Mouse (Mus musculus): Measurements from ENCODE around the gene Rtkn2. TPM values are rescaled to one million over a fixed set of nuclear protein-coding genes. Genes with fewer than 3 reads are reported as not detected.

Rtkn2 gene
- total RNA-seq, 2 experiments from 2014 or later: 4.4 to 5.1 TPM

DNA sequence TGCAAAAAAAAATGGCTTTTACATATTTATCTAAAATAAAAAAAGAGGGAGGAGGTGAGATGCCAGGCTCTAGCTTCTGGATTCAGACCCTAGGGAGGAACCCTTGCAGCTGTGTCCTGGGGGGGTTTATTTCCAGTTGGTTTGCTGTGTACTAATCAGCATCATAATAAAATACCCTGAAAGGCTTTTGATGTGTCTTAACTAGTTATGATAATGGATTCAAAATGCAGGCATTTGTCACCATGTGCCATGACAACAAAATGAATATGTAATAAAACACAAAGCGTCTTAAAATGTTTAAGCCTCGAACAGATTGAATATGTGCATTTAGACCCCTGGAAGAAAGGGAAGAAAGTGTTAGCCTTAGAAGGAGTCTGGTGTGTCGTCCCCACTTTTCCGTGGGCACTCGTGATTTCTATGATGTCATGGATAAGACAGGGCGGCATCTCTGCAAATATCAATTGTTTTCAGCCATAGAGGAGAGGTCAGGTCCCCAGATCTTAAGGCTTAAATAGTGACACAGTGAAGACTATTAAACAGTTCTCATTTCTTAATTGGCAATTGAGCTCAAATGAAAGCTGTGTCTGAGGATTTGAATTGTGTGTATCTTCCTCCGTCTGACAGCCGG, 59.7 kb downstream of the Rtkn2 start:
- no peak for DNase-seq (ENCODE audit: low spot score in 2 of 2)

DNA sequence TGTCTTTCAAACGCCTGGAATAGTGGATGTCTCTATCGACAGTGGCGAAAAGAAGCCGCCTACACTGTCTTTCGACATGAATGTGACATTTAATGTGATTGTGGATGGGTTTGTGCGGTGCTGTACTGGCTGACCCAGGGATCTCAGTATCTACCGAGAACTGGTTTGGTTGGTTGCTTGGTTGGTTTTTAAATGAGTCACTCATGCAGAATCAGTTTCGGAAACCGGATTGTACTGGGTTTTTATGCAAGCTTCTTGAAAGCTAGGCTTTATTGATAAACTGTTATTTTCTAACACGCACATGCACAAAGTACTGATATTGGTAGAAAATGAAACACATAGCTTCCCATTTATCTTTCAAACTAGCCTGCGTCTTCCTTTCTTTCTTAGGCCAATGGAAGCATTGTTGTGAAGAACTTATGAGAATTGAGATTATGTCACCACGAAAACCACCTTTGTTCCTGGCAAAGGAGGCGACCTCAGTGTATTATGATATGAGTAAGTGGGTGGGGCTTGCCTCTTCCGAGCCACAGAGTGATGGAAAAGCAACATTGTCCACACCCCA, 60.4 kb downstream of the Rtkn2 start:
- DNase-seq (ENCODE audit: low spot score in 2 of 2): no peak

DNA sequence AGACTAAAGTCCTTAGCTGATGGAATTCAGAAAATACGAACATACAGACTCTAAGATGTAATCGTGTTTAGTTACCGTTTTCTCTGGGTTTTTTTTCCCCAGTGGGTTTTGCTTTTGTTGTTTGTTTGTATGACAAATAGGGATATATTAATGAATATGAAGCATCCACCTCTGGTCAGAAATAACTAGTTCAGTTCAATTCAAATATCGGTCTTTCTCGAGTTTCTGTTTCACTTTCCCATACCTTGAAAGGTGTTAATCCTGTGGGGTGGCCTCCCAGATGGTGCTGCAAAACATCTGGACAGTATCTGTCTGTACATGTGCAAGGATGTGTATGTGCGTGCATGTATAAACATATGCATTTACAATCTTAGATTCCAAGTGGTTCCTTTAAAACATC, 61.0 kb downstream of the Rtkn2 start:
- no peak for DNase-seq (ENCODE audit: low spot score in 2 of 2)

DNA sequence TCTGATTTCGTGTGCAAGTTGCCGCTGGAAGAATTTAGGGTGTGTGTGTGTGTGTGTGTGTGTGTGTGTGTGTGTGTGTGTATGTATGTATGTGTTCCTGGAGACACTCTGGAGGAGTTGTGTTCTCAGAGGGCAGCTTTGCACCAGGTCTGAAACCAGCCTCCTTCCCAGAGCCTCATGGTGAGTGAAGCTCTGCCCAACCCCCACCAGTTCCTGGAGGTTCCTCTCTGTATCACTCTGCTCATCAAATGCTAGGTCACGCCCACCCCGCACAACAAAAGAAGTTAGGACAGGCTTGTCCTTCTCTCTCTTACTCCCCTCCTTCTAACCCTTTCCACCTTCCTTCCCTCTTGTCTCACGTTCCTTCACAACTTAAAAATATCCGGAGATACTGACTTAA, 64.6 kb downstream of the Rtkn2 start:
- DNase-seq (ENCODE audit: low spot score in 2 of 2): no peak

DNA sequence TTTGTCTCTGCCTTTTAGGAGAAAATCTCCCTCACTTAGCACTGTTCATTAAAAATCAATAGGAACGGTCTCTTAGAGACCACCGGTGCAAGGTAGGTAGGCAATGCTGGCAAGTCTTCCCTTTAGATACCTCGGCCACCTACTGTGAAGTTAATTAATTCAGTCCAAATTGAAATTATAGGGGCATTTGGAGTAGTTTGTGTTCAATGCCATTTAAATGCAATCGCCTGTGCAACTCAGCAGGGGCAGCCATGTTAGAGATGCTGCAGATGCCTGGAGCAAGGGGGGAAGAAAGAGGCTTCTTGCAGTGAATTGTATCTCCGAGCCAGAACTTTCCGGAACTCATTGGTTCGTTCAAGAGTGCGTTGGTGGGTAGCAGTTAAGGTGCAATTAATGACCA, 65.5 kb downstream of the Rtkn2 start:
- DNase-seq (ENCODE audit: low spot score in 2 of 2): no peak

DNA sequence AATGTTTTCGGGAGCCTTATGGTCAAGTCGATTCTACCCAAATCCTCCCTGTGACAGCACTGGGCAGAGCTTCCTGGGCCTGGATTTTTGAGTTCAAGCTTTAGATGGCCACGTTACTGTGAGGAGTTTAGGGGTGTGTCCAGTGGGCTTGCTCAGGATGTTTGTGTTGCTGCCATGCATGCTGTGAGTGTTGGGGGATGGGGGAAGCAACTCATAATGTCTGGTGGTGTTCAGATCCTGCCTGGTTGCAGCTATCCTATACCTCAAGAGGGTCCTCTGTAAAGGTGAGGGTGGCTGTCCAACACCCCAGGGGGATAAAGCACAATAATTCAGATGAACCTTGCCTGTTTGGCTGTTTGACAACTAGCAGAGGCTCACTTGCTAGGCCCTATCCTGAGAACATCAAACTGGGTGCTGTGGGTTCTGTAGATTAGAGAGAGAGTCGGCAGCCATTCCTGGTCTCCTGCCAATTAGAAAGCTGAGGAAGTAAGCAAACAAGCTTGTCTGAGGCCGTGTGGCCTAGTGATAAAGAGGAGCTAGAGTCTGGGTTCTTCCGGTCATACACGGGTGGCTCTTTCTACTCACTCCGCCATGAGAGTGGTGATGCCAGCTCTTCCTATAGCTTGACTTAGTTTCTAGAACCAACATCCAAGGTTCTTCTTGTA, 69.4 kb downstream of the Rtkn2 start:
- no peak for DNase-seq (ENCODE audit: low spot score in 2 of 2)

DNA sequence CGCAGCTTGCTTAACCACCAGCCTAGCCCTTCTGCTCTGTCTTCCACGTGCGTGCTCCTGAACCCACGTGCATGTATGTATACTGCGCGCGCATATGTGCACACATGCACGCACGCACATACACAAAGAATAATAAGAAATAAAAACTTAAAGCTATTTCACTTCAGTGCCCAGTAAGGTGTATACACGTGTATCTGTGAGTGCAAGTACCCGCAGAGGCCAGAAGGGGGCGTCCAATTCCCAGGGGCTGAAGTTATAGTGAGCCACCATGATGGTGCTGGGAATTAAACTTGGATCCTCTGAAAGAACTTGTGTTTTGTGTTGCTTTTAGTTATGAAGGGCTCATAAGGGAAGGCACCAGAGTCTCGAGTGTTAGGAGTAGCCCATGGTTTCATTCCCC, 71.5 kb downstream of the Rtkn2 start:
- DNase-seq (ENCODE audit: low spot score in 2 of 2): no peak

DNA sequence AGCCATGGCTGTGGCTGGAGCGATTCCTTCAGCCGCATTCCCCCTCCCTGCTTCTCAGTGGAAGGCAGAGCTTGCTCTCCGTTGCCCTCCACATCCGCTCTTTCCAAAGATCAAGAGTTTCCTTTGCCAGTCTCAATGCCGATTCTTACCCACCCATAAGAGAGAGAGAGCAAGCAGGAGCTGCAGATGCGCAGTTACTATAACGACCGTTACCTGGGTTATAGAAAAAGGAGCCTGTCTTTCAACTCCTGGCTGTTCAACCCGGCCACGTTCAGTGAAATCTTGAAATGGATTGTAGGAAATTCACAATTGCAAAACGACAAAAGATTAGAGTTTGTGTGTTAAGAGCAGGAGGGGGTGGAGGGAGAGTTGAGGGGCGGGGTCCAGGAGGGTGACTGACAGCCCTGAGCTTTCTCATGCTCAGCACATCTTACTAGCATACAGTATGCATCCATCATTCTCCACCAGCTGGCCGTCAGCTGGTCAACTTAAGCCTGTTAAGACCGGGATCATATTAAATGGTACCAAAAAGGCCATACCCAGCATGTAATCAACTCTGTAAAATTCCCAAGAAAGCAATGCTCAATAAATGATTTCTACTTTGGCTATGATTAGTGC, 72.1 kb downstream of the Rtkn2 start:
- DNase-seq (ENCODE audit: low spot score in 2 of 2): no peak

DNA sequence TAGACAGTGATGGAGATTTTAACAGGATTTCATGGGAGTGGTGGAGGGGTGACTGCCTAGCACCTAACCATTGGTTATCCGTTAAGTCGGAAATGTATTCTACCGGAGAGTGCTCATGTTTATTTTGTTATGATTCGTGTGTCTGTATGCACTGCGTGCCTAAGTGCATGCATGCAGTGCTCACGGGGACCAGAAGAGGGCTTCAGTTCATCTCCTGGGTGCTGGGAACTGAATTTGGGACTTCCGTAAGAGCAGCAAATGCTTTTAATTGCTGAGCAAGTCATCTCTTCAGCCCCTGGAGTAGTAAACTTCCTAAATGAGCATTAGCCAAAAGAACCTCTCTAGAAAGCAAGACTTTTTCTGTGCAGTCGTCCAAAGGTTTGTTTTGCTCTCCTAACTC, 72.9 kb downstream of the Rtkn2 start:
- no peak for DNase-seq (ENCODE audit: low spot score in 2 of 2)

DNA sequence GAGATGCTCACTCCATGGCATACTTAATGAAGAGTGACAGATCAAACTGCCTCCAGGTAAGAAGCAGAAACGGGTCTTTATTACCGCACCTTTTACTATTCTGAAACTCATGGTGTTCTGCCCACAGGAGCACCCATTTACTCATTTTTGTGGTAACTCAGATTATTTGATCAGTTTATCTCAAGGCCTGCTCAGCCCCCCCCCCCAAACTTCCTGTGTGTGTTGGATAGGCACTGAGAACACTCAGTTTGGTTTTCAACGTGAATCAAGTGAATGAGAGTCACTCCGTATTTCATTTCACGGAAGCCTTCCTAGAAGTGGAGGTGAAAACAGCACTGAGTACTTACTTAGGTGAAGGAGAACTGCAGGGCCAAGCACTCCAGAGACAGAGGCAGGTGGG, 74.8 kb downstream of the Rtkn2 start:
- DNase-seq (ENCODE audit: low spot score in 2 of 2): no peak

DNA sequence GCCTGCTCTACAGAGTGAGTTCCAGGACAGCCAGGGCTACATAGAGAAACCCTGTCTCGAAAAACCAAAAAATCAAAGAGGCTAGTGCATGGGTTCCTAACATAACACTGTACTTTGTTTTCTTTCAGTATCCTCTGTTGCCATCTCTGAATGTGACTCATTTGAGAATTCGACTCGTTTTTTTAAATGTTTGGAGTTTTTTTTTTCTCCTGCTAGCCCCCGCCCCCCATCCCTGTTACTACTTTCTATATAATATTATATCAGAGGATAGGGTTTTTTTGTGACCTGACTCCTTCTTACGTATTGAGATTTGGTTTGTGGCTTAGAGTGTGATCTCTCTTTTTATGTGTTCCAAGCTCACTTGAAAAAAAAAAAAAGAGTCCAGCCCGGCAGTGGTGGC, 75.3 kb downstream of the Rtkn2 start:
- DNase-seq (ENCODE audit: low spot score in 2 of 2): no peak

DNA sequence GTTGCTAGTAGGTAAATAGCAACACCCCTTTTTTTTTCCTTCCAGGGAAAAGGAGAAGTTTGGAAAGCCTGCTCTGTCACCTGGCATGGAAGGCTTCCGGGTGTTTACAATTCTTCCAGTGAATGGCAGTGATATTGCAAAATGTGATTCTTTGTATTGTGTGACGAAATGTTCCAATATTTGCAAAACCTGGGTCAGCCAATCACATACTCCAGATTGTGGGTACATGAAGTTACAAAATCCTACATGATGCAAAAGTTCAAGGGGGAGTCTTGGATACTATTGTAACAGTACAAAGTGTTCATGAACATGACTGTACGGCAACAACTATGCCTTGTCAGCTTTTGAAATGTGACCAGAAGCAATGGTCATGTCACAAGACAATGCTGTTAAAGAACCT, 78.5 kb downstream of the Rtkn2 start:
- DNase-seq (ENCODE audit: low spot score in 2 of 2): no peak

DNA sequence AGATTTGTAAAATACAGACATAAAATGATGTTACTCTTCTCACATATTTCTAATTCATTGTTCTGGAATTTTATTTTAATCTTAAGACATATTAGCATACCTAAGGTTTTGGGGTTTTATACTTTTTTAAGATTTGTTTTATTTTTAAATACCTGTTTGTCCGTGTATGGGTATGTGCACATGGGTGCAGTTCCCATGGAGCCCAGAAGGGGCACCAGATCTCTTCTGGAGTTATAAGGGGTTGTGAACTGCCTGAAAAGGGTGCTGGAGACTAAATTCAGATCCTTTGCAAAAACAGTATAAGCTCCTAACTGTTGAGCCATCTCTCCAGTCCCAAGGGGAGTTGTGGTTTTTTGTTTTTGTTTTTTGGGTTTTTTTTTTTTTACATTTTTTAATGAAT, 79.0 kb downstream of the Rtkn2 start:
- no peak for DNase-seq (ENCODE audit: low spot score in 2 of 2)

DNA sequence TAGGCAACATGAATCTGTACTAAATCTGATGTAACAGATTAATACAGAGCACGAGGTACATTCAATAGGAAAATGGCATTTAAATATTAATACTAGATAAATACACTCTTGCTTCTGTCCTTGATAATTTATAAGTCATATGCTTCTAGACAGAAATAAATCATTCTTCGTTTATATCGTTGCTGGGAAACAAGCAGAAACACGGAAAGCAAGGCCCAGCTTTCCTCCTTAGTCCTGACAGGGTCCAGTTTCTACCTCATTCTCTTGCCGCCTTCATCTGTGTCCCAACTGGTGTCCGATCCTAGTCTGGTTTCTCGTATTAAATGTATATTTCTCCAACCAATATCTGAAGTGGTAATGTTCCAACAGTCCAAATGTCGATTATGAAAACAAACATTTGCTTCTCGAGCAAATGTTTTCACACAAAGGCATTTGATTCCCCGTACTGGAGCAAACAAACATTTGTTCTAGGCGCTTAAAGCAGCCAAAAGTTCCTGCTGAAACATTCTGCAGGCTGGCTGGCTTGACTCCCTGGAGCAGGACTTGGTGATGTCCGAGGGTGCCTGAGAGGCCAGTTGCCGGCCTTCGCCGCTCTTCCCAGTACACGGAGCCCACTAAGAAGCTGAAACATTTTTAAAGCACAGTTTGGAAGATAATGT, 81.3 kb downstream of the Rtkn2 start:
- no peak for DNase-seq (ENCODE audit: low spot score in 2 of 2)

DNA sequence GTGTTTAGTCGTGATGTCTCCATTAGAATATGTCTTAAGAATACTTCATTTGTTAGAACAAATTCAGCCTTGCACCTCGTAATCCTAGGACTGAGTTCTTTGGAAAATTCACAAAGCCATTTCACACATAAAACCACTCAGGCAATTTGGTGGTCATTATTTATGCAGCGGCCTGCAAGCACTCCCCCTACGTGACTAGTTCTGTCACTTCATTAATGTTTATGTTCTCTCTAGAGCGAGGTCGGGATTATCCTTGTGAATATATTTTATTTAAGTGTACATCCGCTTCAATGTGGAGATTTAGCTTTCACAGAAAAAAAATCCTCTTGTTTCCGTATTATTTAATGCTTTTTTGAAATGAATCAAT, 81.9 kb downstream of the Rtkn2 start:
- DNase-seq (ENCODE audit: low spot score in 2 of 2): no peak

DNA sequence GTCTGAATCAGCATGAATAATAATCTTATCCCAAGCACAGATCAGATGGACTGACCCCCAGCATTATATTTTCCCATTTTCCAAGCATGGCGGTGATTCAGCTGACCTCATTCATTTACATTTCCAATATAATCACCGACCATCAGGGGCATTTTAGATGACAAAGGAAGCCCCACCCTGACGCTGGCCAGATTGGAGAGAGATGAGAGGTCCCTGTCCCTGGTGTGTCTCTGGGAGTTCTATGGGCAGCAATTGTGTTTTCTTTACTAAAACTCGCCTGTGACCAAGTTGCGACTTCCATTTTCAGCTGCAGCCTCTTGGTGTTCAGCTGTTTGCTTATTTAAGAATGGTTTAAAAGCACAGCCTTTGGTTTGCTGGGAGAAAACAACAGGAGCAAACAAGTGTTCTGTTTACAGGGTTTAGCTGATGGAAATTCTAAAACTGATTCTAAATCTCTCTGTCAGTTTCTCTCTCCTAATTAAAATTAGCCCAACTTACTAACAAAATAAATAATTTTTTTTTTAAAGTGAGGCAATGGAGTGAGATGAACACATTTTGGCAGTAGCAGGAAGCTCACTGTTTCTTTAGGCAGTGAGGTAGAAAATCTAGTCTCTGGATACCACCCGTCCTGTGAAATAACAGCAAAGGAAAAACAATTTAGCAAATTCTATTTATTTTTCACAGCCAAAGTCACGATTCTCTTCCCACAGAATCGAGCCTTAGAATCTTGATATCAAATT, 84.6 kb downstream of the Rtkn2 start:
- DNase-seq (ENCODE audit: low spot score in 2 of 2): no peak

DNA sequence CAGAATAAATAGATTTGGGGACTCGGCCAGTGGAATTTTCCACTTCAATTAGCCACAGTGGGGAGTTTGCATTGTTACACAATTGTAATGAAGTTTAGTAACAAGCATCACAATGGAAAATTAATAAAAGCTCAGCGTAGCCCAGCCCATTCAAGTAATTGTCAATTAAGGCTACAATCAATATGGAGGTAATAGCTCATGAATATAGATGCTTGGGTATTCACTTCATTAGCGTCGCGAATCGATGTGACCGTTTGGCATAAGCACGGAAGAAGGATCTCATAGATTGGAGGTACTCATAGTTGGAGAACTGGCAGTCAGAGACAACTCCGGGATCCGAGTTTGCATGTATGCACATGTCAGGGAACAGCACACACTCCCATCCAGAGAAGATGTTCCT, 85.2 kb downstream of the Rtkn2 start:
- DNase-seq (ENCODE audit: low spot score in 2 of 2): no peak

DNA sequence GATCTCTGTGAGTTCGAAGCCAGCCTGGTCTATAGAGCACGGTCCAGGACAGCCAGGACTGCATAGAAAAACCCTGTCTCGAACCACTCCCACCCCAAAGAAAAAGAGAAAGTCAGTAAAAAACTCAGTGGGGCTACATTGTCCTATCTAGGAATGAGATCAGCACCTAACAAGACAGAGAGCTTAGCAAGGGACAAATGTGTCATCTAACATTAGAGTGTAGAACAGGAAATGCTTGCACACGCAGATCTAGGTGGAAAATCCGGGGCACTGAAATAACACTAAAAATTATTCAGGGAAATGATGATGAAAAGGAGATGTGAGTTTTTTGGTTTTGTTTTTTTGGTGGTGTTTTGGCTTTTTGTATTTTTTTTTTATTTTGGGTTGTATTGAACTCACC, 86.8 kb downstream of the Rtkn2 start:
- DNase-seq (ENCODE audit: low spot score in 2 of 2): no peak

DNA sequence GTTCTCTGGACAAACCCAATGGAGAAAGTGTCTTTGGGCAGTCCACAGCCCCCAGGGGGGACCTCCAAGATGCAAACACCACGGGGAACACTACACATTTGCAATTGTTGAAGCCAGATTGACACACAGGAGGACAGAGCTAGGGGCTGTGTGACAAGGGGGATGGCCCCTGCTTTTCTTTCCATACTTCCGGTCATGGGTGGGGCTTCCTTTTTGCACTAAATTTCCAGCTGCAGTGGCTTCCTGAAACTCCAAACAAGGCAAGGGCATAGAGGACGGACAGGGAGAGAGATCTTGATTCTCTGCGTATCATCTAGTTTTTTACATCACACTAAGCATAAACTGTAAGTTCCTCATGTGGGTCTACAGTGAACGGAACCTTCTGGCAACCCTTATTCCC, 88.6 kb downstream of the Rtkn2 start:
- DNase-seq (ENCODE audit: low spot score in 2 of 2): no peak

DNA sequence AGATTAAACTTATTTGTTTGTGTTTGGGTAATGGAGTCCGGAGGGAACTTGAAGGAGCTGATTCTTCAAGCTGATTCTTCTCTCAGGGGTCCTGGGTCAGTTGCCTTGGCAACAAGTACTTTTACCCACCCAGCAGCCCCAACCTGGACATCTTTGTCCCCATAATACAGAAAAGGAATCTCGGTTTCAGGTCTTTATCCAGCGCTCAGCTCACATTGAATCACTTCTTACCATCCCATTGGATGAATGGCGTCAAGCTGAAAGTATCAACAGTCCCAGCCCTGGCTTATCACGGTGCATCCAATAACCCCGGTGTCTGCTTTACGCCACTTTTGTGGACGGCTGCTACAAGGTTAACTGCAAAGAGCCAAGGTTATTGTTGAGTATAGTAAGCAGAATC, 89.1 kb downstream of the Rtkn2 start:
- DNase-seq (ENCODE audit: low spot score in 2 of 2): no peak

DNA sequence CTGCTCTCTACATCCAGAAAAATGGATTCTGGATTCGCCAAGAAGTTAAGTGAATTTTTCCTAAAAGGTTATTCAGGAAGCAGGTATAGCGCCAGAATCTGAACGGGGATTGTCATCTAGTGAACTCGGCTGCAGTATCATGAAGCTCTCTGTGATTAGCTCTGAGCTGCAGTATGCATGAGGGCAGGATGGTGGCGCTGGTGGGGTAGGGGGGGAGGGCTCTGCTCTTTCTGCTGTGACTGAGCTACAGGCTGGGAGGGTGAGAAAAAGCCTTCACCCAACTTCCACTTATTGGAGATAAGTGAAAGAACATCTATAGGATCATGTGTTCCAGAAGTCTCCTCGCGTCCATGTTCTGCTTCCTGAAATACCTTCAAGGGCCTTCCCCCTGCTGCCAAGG, 91.7 kb downstream of the Rtkn2 start:
- no peak for DNase-seq (ENCODE audit: low spot score in 2 of 2)

DNA sequence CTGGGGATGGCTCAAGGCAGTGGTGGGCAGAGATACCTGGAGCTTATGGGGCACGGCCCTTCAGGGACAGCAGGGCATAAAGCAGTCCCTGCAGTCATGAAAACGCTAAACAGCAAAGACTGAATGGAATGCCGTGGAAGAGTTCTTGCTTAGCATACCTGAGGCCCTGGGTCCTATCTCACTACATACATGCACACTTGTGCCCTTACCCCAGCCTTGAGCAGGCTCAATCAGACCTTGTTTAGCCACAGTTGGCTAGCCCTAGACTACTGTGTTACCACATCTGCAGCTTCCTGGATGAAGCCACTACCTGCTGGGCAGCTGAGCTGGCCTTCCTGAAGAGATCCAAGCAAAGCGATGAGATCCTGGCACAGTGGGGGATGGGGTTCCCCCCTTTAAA, 93.3 kb downstream of the Rtkn2 start:
- no peak for DNase-seq (ENCODE audit: low spot score in 2 of 2)

Measured in layer of hippocampus, postnatal 14 days (tissue).